Mouse (Mus musculus) layer of hippocampus, postnatal 36 days (tissue): ENCODE results near the gene Abca2. TPM values are rescaled to one million over a fixed set of nuclear protein-coding genes. Genes with fewer than 3 reads are reported as not detected.

ENCODE experiments used
- DNase-seq, 2 experiments: peaks; one replicate each; pipeline ENCODE4 v3.0.0; 2022
- total RNA-seq, 2 experiments: library from RNA; stranded (reverse); gene quantifications; 2 replicates each; pipeline ENCODE4 v1.2.3; 2021

Gene Abca2
- total RNA-seq, 2 experiments from 2014 or later: 147 to 167 TPM

DNA sequence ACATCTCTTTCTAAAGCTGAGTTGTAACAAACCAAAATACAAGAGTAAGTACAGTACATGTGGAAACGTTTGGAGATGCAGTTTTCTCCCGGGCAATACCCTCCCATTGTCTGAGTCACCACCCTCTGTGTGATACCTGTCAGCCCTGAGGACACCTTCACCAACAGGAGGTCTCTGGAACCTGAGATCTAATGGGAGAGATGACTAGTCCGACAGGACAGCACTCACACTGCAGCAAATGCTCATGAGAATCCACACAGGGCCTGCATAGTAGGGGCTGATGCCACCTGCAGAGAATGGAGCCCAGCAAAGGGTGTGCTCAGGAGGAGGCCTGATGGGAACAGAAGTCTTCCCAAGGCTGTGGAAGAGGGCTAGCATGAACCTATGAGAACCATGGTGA lies 32.9 kb downstream of the Abca2 start:
- DNase-seq: no peak

DNA sequence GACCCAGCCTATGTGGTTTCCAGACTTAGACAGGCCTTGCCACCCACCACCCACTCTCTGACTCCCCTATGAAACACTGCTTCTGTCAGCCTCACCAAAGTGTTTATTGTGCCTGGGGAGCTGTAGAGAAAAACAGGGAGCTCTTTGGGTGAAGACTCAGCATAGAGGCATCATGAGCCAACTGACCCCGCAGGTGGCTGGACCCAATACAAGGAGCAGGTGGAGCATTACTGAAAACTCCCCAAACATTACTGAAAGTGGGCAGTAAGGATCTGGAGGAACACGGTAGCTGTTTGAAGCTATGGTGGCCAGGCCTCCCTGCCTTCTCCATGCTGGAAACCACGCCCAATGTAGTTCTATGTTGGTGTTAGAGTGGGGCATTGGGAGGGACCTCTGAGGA lies 35.1 kb downstream of the Abca2 start:
- DNase-seq: no peak

DNA sequence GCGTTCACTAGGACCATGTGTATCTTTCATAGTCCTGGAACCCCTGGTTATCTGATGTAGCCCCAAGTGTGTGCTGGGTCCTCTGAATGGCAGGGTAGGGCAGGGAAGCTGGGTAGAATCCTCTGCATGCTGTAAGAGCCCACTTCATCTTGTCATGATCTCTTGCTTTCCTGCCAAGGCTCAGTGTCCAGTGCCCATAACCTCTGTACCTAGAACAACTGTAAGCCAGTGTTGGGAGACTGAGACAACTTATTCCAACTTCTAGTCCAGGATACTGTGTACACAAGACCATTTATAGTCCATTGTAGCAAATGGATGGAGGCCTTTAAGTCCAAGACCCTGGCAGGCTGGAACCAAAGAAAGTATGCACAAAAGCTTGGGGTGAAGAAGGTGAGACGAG lies 36.8 kb downstream of the Abca2 start:
- DNase-seq: no peak

DNA sequence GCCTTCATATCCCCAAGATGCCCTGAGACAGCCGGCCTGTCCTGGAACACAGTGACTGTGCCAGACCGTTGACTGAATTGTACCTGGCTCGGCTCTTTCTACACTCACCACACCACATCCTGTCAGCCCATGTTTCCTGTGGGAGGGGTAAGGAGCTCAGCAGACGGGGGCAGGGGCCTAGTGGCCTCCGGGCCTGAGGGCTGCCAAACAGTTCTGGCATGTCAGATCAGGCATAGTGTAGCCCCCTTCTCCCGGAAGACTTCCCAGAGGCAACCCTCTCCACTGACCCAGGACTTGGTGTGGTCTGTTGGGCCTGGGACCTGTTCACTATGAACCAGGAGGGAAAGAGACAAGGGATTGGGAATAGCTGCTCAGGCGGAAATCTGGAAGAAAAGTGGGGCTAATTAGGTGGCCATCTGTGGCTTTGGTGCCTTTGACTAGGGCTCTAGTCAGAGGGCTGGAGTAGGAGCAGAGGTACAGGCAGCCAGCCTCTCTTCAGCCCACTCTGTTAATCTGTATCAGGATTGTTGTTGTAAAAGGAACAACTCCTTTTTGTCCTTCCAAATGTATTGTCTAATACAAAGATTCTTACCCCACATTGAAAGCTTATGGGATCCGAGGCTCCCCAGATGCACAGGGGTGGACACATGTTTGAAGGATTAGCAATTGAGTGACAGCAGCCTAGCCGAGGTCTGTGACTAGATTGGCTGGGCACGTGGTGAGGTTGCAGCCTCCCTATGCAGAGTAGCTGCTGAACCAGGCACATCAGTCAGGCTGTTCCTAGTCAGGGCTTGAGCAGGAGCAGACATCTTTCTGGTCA lies 37.5 kb downstream of the Abca2 start:
- no peak for DNase-seq

DNA sequence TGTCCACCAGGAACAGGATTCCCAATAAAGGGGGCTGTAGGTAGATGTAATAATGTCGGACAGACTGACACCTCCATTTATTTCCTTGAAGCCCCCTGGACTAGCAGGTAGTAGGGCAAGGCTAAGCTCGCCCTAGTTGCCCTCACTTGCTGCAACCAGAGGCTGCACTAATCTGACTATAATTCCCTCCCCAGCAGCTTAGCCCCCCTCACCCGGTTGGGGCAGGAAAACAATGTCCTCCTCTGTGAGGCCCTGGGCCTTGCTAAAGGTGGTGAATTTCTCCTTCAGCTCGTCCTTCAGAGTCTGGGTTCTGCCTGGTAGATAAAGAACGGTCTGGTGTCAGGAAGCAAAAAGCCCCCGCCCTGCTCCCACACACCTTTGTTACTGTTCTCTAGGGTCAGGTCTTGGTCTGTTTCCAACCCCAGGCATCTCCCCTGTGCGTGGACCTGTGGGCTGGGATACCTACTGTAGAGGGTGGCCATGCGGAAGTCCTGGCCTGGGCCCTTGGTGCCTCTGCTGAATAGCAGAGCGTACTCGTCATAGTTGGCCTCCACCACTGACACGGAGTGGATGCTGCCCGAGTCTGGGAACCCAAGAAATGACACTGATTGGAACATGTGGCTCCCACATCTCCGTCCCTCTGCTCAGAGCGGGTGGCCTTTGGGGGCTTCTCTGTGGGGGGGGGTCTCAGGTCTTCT lies 39.3 kb downstream of the Abca2 start:
- DNase-seq: no peak

DNA sequence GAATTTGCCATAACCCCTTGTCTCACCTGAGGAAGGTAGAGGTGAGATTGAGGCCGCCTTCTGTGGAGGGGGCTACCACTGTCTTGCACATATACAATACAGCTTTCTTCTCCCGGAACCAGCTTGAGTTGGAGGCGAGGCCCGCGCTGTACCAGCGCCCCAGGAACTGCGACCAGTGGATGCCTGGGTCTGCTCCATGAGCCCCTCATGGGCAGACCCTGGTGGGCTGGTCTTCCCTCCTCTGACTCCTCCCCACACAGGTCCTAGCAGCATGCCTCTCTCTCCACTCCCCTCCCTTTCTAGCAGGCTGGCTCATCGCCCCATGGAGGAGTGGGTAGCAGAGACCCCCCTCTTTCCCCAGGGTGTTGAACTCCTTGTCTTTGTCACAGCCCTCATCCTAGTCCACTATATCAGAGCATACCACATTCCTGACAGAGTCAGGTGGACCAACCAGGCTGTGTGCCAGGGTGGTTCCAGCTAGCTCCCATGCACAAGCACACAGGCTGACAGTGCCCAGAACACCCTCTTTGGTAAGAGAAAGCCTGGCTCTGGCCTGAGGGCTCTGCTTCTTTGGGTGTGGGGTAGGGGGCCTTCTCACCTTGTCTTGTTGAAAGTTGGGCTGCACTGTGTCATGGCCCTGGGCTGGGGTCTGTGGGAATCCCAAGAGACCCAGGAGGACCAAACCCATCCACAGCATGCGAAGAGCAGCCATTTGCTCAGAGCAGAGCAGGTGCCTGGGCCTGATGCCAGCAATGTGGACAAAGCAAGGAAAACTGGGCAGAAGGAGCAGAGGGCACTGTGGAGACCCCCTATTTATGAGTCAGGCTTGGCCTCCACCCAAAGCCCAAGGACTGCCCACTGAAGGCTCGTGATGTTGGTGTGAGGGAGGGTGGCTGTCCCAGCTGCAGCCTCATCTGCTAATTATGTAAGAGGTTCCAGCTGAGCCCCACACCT lies 40.7 kb downstream of the Abca2 start:
- peak; percentile 36 to 58 for DNase-seq

DNA sequence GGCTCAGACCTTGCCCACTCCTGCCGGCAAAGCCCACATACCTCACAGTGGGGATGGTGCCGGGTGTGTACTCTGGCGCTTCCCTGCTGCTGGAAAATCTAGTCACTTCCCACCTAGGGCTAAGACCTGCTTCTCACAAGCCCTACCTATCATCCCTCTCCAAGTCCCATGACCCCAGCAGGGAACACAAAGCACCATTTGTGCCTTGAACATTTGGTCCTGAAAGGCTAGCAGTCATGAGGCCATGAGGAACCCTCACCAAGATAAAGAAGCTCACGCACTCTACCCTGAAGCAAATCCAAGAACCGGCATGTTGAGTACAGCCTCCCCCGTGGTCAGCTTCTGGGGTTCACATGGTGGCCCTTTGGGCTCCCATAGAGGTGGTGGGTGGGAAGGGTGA lies 41.5 kb downstream of the Abca2 start, which contains the start of gene Ptgds:
Ptgds (minus strand) TSS at position 78 of the 400 bp plus-strand sequence.
- no peak for DNase-seq

DNA sequence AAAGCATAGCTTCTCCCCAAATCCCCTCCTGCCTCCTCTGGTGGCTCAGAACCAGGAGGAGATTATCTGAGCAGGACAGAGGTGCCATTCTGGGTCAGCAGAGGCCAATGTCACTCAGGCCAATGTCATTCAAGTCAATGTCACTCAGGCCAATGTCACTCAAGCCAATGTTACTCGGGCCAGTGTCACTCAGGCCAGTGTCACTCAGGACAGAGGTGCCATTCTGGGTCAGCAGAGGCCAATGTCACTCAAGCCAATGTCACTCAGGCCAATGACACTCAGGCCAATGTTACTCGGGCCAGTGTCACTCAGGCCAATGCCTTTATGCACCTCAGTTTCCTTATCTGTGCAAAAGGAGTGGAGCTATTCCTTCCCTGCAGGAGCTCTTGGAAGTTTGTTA lies 44.0 kb downstream of the Abca2 start:
- DNase-seq: no peak

DNA sequence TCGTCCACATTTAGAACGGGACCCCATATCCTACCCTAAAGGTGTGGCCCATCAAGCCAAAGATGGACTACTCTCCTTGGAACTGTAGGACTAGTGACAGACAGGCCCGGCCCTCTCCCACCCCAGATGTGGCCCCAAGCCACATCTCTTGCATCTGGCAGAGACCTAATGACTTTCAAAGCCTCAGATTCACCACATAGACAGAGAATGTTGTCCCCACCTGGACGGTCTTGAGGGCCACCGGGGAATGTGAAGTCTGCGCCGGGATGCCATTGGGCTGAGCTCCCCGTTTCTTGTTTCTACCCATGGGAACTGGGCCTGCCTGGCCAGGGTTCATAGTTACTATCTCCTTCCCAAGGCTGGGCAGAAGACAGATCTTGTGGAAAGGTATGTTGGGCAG lies 49.0 kb downstream of the Abca2 start:
- DNase-seq: no peak

DNA sequence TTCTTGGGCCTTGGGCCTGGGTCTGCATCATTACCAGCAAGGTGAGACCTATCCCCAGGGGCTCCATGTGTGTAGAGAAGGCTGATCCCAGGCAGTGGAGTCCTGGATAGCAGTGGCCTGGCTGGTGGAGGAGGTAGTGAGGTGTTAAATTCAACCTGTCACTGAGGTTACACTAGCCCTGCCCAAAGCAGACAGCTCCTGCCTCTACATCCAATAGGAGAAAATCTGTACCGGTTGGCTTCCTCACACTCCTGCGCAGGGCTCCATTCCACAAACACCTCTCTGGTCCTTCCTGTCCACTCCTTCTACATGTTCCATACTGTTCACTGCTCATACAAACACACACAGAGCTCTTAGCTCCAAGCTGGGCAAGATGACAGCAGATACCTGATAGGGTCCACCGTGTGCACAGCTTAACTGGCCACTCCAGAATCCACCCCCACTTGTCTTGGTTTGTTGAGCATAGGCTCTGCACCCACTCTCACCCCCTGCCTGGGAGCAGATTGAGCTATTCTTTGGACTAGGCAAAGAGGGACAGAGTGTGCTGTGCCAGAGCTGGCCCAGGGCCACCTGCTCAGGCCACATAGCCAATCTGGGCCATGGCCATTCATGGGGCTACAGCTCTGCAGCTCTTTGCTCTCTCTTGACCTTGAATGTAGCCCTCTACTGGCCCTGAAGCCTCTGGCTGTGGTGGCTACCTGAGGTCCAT lies 49.6 kb downstream of the Abca2 start:
- DNase-seq: peak; percentile 66 to 70

DNA sequence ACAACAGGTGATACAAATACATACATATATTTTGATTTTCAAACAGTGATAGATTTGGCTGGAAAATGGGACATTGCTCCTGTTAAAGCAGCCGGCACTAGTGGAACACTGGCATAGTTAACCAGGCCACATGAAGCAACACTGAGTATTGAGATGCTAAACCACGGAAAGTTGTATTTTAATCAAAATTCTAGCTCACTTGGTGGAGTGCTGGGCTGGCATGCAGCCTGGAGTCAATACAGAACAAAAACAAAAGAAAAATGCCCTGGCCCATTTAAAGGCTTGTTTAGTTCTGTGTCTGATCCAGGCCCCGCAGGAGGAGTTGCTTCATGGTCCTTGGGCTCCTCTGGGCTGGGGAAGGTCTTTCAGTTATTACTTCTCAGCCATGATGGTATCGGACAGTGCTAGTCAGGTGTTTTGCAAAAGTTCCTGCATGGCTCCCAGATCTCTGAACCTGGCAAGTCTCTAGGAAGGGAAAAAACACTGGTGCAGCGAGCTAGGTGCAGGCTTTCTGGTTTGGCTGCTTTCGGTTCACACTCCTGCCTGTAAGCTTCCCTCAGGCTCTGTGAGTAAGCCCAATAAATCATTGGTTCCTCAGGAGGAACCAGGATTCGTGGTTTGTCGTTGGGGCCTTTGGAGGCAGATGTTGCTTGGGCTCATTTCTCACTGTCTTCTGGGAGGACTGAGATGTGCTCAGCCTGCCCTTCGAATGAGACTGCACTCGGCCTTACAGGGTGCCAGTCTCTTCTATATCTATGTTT lies 51.2 kb downstream of the Abca2 start:
- no peak for DNase-seq

DNA sequence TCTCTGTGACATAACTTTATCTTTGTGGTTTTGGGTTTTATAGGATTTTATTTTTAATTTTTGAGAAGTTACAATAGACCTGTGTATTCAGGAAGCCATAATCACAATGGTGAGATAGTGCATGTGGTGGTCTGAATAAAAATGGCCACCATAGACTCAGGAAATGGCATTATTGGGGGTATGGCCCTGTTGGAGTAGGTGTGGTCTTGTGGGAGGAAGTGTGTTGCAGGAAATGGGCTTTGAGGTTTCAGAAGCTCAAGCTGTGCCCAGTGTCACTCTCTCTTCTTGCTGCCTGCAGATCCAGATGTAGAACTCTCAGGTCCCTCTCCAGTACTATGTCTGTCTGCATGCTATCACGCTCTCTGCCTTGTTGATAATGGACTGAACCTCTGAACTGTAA lies 52.0 kb downstream of the Abca2 start:
- no peak for DNase-seq

DNA sequence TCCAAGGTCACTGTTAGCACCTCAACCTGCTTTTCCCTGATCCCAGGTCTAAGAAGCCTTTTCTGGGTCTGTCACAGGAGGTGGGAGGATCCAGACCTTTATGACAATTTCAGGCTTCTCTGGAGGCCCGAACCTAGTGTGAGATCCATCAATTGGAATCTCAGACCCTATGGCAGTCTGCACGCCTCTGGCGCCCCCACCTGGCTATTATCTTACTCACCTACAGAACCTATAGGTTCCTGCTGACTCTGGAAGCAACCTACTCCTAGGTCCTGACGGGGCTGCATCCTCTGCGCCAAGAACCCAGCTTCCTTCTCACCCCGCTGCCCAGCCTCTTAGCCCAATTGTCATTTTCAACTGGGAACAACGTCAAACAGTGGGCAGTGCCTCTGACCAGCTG lies 54.5 kb downstream of the Abca2 start:
- DNase-seq: no peak

DNA sequence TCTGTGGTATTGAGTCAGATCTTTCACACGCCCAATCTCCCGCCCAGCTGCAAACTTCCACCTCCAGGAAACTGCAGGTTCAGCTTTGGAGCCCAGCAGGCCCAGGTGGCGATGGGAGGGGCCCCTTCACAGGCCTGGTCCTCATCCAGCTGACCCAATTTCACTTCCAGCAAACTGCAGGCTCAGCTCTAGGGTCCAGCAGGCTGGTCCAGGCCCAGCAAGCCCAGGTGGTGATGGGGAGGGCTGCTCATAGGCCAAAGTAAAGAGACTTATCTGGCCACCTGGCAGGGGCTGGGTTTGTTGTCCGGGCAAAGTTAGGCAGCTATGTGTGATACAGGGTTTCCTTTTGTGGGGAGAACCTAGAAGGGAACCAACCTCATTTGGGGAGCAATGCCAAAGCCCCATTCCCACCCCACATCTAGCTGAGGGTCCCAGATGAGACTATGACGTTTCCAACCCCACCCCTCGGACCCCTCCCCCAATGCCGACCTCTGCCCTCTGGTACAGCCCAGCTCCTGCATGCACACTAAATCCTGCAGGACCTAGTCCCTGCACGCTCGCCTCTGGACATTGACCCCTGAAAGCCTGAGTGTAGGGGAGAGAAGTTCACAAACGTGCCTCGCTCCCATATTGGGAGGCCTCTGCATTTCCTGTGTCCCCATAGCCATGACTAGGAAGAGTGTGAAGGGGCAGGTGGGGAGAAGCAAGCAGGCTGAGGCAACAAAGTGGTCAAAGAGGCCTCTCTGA lies 56.6 kb downstream of the Abca2 start:
- DNase-seq: no peak

DNA sequence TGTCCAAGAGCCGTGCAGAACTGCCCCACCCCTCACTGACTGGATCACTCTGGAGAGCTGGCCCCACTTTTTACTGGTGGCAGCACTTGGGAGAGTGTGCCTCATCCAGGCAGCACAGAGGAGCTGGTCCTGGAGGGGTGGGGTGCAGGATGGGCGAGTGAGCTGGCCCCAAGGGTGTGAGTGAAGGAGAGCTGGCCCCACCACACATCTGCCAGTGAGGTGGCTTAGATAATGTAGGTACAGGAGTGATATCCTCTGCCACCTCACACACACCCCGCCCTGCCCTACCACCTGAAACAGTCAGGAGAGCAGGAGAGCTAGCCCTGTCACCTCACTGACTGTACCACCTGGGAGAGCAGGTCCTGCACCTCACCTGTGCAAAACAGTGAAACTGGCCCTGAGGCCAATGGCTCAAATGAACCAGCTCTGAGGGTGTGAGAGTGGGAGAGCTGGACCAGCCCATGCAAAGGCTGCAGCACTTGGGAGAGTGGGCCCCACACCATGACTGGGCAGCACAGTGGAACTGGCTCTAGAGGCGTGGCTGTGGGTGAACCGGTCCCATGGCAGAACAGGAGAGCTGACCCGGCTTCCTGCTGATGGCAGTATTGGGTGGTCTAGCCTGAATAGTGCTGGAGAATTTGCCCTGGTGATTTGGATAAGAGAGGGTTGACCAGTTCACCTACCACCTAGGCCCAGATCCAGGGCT lies 59.6 kb downstream of the Abca2 start:
- DNase-seq: no peak

DNA sequence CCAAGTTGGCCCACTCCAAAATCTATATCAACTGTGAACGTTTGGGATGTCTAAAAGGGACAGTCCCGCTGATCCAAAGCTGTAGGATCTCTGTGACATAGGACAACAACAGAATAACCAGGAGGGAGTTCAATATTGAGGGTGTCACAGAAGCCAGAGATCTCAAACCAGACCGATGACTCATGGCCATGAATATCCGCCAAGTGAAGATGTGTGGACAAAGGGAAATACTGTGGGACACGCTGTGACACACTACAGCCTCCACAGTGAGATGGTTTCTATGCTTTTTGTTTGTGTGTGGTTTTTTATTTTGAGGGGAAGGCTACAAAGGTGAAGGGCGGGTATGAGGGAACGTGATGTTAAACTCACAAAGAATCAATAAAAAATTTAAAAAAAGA lies 60.2 kb downstream of the Abca2 start:
- DNase-seq: no peak

DNA sequence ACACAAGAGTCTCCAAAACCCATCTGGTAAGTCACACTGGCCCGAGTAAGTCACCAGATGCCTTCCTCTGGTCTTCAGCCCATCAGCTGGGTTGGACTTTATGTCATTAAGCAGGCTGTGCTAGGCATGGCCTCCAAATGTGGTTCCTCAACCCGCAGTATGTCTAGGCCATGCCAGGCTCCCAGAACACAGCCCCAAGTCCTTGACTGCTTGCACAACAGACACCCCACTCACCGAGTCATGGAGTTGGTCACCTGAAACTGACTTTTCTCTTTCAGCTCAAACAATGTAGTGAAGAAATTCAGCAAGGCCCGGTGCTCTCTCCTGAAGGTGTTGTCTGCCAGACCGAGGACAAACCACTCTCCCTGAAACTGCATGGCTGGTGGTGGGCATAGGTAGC lies 64.5 kb downstream of the Abca2 start:
- DNase-seq: no peak

DNA sequence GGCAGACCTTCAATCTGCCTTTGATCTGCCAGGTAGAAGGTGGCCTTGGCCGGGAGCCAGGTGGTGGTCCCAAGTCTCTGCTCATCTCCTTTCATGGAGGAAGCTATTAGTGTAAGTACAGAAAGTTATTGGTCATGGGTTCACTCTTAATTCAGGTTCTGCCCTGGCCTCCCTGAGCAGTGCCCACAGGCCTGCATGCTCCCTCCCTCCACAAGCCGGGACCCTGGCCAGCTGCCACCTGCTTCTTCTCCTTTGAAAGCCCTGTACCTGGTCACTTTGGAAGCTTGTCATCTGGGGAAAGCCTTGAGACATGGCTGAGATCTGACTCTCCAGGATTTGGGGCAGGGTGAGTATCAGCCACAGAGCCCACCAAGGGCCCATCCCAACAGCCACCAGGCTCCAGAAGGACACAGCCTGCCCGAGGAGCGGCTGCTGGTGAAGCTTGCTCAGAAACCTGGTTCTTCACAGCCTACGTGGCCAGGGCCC lies 65.0 kb downstream of the Abca2 start, which contains the start of gene Lcn12:
Lcn12 (minus strand) TSS at position 436 of the 486 bp plus-strand sequence.
- DNase-seq: no peak

DNA sequence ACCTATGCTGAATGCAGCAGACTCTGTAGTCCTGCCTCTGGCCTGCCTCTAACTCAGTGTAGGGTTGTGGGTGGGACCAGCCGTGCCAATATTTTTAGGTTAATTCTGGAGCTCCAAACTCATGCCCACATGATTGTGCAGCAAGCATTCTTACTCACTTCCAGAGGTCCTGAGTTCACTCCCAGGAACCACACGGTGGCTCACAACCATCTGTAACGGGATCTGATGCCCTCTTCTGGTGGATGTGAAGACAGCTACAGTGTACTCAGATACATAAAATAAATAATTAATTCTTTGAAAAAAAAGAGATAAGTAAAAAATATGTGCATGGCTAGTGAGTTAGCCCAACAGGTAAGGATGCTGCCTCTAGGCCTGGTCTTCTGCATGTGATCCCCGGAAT lies 68.0 kb downstream of the Abca2 start:
- no peak for DNase-seq
